Mouse (Mus musculus): ENCODE data around the gene Prmt9.

The Prmt9 gene

DNA sequence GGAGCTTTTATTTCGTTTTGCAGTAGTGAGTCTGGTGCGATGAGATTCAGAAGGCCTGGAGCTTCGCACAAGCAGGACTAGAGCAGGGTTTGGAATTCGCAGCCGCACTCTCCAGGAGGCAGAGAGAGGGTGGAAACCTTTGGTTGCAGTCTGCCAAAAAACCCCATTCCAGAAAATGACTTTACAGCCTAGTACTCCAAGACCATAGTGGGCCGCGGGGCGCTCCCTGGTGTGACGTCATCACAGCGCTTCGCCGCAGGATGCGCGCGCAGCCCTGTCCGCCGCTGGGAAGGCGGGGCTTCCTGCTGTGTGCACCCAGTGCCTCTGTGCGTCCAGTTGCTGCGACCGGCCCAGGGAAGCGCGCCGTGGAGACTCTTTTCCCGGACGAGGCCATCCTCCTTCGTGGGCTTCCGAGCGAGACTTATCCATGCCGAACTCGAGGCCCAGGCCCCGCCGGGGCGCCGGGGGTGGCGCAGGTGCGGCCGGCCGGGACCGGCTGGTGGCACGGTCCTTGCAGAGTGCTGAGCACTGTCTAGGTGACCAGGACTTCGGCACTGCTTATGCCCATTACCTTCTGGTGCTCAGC is at the start of gene Prmt9:
Gene Prmt9, plus strand, starts transcription at position 277 of the 586 bp plus-strand sequence.
- peak; percentile 94 for DNase-seq (ENCODE audit: low spot score)

DNA sequence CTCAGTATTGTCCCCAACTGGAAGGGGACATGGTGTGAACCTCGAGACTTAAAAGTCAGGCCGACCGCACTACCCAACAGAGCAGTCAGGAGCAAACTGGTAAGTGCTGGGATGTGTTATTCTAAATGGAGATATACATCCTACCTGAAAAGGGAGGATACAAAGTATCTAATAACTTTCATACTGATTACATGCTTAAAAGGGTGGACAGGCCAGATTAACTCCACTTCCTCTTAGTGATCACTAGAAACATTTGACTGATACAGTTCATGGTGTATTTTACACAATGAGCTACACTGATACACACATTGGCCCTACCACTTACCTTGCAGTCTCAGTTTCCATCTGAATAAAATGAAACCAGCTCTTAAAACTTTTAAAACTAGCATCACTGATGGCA is 48.9 kb upstream of the Prmt9 start:
- DNase-seq (ENCODE audit: low spot score), result no peak

DNA sequence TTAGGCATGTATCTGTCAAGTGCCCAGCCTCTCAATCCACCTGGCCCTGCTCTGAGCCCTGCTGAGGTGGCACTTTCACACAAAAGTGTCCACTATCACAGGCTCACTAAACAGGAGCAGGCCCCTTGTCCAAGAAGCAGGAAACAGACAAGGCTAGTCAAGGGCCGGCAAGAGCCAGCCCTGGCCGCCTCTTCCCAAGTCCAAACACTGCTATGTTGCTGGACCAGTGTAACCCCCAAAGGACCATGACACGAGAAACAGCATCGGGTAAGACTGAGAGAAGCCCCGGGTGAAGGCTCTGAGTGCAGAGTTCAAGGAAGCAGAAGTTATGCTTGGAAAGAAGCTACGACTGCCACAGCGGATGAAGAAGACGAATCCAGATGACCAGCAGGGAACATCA is 48.1 kb upstream of the Prmt9 start:
- no peak for DNase-seq (ENCODE audit: low spot score)

DNA sequence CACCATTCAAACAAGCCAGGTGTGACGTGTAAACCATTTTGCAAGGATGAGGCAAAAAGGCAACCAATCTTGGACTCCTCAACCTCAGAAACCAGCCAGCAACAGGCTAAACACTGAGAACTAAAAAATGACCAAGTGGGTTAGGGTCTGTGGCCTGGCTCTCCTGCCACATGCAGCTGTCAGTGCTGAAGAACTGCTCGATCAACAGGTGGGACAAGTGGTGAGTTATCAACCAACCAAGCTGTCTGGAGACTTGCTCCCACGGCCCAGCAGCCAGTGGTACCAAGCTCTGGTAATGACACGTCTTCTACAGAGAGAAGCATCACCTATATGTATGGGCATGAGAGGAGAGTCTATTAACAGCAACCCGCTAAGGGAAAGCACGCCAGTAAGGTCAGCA is 46.6 kb upstream of the Prmt9 start:
- no peak for DNase-seq (ENCODE audit: low spot score)

DNA sequence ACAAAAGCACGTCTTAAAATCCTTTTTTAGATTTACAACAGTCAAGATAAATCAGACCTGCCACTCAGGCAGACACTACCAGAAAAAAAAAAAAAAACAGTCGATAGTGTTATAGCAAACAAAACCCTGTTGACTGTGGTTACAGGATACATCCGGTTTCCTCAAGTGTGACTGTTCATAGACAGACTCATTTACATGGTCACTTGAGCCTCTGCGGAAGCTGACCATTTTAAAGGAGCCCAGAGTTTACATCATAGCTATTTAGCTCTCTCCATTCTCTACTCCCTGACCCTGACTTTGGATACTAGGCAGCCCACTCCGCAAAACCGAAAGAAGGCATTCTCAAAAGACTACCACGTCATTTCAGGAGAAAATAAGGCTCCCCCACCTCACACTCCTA is 42.7 kb upstream of the Prmt9 start:
- no peak for DNase-seq (ENCODE audit: low spot score)

DNA sequence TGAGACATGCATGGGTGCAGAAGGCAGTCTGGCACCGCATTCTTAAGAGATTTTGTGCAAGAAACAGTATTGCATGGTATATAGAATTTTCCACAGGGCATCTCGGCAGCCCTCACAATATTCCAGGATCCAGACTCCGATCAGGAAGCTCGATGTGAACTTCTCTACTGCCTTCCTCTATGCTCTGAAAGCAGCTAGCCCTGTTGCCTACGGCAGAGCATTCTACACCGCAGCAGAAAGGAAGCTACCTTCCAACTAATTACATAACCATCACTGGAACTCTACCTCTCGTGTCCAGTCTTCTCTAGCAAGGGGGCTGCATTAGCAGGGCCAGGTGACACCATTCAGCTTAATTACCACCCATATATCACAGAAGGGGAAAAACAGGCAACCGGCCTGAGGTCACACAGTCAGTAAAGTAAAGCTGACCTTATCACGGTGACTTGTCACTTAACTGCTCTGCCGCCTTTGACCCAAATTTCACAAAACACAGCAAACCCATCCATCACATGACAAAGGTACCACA is 41.6 kb upstream of the Prmt9 start:
- no peak for DNase-seq (ENCODE audit: low spot score)

DNA sequence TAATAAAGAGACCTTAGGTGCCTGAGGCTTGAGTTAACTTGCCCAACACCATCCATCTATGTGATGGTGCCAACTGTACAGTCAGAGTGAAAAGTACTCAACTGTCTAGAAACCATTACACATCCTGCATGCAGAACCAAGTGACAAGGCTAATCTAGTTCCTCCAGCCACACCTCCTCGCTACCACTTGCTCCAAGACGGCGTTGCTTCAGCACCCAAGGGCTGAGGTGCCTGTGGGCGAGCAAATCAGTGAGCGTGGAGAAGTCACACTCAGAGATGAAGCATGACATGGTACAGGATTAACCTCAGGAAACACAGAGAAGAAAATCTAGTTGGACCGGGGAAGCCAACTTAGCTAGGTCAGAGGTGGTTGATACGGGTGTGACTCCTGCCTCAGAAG is 40.2 kb upstream of the Prmt9 start:
- DNase-seq (ENCODE audit: low spot score), result no peak

DNA sequence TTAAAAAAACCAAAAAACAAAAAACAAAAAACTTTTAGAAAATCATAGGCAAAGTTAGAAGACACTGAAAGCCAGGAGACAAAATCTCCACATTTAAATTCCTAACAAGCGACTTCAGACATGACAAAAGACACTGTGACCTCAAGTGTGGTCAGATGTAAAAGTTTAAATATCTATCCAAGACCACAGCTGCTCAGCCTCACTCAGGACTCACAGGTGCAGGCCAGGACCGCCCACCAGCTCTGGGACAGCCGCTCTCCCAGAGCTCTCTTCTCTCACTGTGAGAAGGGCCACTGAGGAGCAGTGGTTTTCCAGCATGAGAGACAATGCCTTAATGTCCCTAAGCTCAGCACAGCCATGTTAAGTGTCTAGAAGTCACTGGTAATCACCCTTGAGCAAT is 38.8 kb upstream of the Prmt9 start:
- no peak for DNase-seq (ENCODE audit: low spot score)

DNA sequence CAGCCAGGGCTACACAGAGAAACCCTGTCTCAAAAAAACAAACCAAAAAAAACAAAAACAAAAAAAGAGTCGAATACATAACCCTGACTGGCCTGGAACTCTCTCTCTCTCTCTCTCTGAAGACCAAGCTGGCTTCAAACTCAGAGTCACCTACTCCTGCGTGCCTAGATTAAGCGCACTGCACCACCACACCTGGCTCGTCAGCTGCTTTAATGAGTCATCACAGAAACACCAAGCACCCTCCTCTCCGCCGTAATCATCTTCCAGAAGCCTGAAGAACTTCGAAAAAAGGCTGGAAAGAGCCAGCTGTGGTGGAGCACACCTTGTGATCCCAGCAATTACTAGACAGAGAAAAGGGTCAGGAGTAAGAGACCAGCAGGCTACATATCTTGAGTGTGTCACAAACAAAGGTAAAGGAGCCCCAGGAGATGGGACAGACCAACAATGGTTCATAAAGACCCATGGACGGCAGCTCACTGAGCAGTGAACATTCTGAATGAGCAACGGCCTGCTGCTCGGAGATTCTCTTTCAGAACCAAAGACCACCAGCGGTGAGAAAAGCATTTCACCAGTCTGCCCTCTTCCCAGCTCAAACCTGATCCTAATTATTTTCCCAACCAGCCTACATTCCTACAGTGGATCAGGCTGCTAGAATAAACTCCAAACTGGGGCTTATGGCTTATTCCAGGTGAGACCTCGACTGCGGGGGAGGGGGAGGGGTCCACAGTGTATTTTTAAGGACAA is 37.3 kb upstream of the Prmt9 start:
- peak; percentile 51 for DNase-seq (ENCODE audit: low spot score)

DNA sequence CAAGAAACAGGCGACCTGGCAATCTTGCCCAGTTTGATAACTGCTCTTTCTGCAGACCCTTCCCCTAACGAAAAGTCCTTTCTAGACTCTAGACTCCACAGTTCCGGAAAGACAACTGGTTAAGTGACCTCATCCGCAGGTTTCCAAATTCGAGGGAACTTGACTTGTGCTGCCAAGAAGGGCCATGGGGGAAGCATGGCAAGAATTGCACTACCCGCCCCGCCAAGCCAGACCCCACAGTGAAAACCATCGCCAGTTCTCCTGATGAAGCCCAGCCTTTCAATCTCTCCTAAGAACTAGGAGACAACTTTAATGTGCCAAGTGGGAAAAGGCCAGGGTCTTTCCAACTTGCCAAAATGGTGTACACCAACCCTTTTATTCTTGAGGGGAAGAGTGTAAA is 34.0 kb upstream of the Prmt9 start:
- no peak for DNase-seq (ENCODE audit: low spot score)

DNA sequence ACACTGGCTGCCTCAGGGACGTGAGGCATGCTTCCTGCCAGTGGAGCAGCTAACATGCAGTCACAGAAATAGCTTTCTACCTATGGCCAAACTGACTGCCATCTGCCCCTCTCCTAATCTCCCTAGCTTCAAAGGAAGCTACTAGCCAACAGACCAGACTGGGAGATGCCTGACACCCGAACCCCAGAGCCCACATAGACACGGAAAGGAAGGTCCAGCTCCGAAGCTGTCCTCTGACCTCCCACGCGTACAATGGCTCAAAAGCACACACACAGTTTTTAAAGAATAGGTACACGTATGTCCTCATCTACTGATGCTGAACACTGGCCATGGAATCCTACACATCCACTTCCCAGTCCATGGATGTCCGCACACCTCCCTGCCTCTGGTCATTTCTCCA is 33.4 kb upstream of the Prmt9 start:
- no peak for DNase-seq (ENCODE audit: low spot score)

DNA sequence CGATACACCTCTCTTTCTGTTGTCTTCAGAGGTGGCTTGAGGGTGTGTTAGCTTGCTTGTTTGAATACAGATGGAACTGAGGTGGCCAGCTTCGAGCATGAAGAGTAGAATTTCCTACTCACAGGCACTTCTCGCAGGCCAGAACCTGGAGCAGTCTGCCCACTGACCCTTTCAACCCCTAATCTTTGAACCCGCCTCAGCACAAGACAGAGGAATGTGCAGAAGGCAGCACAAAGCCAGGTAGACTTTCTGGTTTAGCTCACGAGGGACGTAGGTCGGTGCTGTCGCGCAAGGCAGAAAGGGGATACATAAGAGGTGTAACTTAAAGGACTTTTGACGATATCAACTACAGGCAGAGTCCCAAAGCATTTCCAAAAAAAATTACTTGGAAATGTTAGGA is 32.4 kb upstream of the Prmt9 start:
- DNase-seq (ENCODE audit: low spot score), result peak; percentile 61

DNA sequence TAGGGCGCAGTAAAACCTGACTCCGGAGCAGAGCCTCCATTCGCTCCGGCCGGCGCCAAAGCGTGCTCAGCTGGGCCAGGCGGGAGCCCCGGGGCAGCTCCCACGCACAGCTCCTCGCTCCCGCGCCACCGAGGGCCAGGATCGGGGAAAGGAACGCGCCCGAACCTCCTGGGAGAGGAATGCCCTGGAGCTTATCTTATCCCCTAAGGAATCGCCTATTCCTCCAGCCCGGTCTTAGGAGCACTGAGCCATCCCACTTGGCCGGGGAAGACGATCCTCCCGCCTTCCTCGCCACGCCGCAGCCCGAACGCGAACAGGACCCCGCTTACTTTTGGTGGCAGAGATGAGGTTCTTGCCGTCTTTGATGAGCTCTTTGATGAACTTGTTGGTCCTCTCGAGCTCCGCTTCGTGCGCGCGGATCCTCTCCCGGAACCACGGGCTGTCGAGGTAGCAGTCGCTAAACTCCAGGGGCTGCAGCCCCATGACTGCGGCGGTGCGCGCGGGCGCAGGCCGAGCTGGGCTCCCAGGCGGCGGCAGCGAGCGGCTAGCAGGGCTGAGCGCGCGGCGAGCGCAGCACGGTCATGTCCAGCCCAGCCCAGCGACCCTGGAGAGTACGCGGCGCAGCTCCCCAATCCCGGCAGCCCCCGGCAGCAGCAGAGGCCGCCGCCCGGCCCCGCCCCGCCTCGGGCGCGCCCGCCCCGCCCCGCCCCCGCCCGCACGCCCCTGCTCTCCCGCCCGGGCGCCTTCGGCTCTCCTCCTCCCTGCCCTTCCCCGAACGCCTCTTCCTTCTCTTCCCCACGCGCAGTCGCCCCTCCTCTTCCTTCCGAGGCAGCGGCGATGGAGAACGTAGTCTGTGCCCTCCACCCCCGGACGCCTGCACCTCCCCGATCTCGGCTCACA is 31.6 kb upstream of the Prmt9 start, which contains the start of gene Arhgap10:
Gene Arhgap10, minus strand, starts transcription at position 653 of the 900 bp plus-strand sequence.
- DNase-seq (ENCODE audit: low spot score), result peak; percentile 89

DNA sequence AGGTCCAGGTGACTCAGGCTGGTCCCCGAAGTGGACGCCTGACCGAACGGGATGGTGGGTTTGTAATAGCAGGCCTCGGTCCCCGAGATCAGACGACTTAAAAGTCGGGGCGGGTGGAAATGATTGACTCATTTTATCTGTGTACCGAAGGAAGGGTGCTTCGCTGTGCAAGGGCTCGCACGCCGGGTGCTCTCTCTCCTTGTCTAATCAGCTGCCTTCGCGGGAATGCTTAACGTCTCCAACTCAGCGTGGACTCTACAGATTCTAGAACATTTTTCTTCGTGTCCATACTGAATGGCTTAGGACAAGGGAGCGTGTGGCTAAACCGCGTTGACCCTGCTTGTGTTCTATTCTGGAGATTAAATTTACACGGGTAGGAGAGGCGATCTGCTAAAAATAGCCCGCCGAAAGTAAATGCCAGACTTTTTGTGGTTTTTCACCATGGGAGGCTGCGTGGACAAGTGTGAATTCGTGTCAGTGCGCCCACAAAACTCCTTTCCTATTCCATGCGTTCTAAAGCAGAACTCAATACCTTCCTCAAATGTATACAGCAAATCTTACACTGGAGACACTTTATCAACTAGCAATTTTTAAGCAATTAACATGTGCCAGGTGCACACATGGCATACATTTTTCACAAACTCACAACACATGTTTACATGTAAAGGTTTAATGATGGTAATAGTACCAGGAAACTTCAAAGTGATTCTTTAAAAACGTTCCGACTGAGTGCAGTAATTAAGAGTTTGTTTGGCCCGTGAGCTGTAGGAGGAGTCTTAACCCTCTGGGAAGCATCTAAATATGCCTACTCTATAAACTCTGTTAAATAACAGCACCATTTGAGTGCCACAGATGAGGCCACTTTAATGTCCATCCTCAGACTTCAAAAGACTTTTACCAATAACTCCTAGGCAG is 30.7 kb upstream of the Prmt9 start:
- DNase-seq (ENCODE audit: low spot score), result no peak

DNA sequence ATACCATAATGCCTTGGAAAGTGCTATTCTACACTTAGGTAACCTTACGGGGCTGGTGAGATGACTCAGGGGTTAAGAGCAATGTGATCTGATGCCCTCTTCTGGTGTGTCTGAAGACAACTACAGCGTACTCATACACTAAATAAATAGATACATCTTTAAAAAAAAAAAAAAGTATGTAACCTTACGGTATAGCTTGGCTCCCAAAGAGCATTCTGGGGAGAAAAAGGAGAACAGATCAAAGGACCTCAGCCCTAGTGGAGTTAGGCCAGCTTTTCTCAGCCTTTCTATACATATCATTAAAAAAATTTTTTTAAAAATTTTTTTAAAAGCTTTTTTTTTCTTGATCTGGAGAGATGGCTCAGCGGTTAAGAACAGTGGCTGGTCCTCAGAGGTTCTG is 28.6 kb upstream of the Prmt9 start:
- DNase-seq (ENCODE audit: low spot score), result no peak

DNA sequence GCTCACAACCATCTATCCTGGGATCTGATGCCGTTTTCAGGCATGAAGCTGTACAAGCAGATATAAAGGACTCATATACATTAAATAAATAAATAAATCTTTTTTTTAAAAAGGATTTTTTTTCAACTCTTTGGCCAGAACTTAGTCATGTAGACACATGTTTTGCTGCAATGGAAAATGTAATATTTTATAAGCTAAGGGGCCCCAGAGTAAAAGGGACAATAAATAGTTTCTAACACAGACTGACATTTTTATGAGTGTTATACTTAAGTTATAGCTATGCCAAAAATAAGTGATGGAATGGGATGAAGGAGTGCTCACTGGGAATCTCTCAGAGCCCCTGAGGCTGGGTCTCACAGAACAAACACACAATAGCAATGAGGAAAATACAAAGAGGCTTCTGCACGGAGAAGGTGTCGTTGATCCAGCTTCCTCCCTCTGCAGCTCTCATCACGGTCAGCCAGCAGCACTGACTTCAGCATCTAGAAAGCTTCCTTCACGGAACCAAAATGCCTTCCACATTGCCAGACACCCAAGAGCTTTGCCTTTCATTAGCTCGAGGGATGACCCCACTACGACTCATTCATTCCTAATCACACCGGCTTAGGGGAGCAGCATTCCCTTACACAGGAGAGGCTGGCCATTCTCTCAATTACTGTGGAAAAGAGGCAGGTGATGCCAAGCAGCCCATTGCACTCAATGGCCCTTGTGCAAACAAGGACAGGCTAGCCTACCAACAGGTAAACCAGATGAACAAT is 28.0 kb upstream of the Prmt9 start:
- no peak for DNase-seq (ENCODE audit: low spot score)

DNA sequence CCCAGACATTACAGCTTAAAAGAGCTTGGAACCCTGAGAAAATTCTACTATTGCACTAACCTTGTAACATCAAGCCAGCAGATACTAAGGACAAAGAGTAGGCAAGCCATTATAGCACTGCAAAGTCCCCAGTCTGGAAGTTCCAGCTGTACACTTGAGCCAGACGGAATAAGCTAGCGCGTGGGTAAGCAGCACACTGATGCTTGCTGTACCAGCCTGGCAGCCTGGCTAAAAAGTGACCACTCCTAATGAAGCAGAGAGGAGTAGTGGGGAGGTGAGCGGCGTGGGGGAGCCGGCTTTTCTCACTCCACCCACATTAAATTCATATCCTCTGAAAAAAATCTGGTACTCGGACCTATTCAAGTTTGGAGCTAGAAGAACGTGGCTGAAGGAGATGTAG is 26.2 kb upstream of the Prmt9 start:
- DNase-seq (ENCODE audit: low spot score), result no peak

DNA sequence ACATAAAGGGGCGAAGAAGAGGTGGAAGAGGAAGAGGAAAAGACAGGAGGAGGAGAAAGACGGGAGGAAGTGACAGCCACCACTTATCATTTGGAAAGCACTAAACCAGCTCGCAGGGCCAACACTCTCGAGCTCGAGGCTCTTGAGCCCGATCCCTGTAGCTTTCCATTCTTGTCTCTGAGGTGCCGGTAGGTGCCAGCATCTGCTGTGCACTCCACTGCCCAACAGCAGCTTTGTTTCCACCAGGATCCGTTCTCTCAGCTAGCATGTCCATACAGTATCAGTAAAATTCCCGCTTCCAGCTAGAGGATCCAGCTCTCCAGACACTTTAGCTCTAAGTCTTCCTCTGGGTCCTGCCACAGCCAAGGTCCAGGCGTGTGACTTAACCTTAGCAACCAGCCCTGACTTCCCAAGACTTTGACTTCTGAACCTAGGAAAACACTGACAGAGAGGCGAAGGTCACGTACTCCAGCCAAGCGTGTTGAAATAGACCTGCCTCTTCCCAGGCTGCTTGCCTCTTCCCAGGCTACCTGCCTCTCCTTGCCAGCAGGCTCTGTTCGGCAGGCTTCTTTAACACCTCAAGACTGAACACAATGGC is 25.1 kb upstream of the Prmt9 start:
- no peak for DNase-seq (ENCODE audit: low spot score)

DNA sequence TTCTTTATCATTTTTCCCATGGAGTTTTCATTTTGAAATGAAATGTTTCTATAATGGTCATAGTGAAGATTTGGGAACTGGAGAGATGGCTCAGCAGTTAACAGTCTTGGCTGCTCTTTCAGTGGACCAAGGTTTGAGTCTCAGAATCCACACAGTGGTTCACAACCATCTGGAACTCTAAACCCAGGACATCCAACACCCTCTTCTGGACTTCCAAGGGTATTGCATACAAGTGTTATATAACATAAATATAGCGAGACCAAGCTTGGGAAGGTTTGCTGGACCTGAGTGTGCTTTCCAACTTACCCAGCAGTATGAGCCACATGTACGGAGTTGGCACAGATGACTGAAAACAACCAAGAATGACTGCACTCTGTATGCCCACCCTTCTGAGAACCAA is 24.3 kb upstream of the Prmt9 start:
- DNase-seq (ENCODE audit: low spot score), result no peak

DNA sequence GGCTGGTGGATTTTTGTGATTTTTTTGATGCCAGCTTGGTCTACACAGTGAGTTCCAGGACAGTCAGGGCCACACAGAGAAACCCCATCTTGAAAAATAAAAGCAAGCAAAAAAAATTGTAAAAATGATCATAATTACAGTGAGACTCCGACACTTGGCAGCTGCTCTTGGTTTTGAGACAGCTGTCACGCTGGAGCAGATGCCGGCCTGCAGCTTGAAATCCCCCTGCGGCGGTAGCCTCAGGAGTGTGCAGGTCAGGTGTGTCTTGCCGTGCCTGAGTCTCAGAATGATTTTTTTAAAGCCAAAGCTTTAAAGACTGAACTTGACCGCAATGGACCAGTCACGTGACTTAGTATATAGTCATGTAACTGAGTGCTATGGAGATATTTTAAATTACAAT is 23.1 kb upstream of the Prmt9 start:
- DNase-seq (ENCODE audit: low spot score), result no peak
